Mouse (Mus musculus) midbrain, embryonic 15.5 days (tissue): ENCODE data around the gene Hmcn1. TPM values are rescaled to one million over a fixed set of nuclear protein-coding genes. Genes with fewer than 3 reads are reported as not detected.

Experiments used
- ATAC-seq: fragments of 200-750 bp; cut with Nextera tagmentation; replicated peaks from 2 replicates; pipeline ENCODE4 v1.8.0; 2017; ENCODE audit warnings: moderate TSS enrichment
- H3K27ac ChIP-seq: fragments of 300-500 bp; sonication (generic); 2 replicates; pipeline ENCODE4 v1.5.1; 2015; ENCODE audit warnings: mild to moderate bottlenecking, inconsistent platforms
- H3K27me3 ChIP-seq: fragments of 300-500 bp; sonication (generic); replicated peaks from 2 replicates; pipeline ENCODE4 v1.6.1; 2015; ENCODE audit warnings: inconsistent platforms
- H3K36me3 ChIP-seq: fragments of 300-500 bp; sonication (generic); replicated peaks from 2 replicates; pipeline ENCODE4 v1.6.1; 2015; ENCODE audit warnings: inconsistent platforms
- H3K4me1 ChIP-seq: fragments of 300-500 bp; sonication (generic); 2 replicates; pipeline ENCODE4 v1.6.1; 2015; ENCODE audit warnings: inconsistent platforms
- H3K4me2 ChIP-seq: fragments of 300-500 bp; sonication (generic); 2 replicates; pipeline ENCODE4 v1.6.1; 2015; ENCODE audit warnings: inconsistent platforms, mild to moderate bottlenecking, moderate library complexity
- H3K4me3 ChIP-seq: fragments of 300-500 bp; sonication (generic); 2 replicates; pipeline ENCODE4 v1.5.1; 2015; ENCODE audit warnings: mild to moderate bottlenecking, inconsistent platforms
- H3K9ac ChIP-seq: fragments of 300-500 bp; sonication (generic); 2 replicates; pipeline ENCODE4 v1.6.1; 2015; ENCODE audit warnings: mild to moderate bottlenecking, inconsistent platforms
- H3K9me3 ChIP-seq: fragments of 300-500 bp; sonication (generic); 2 replicates; pipeline ENCODE4 v1.6.1; 2016; ENCODE audit warnings: inconsistent platforms
- WGBS: fragments of 180-500 bp; shearing (Covaris S2); methylation state at CpG from one replicate; pipeline ENCODE4 v1.1.7; 2015; ENCODE audit warnings: mixed read lengths; 5-methylcytosine and 5-hydroxymethylcytosine counted together
- polyA plus RNA-seq: library from polyadenylated mRNA; unstranded; fragments of >200 nt; fragmentation: Nextera tagmentation; extraction: Ambion mirVana; gene quantifications from 2 replicates; pipeline ENCODE4 v1.2.1, GENCODE M21; 2015

Gene Hmcn1
- polyA plus RNA-seq, 1 experiment from 2014 or later = 1.8 TPM

GRCm38 (mm10) chr1:150920276-150920675, 73.0 kb downstream of the Hmcn1 start:
- Histone ChIP-seq H3K9me3 (no peaks in the 10 kb centered on the region), H3K4me2 (no peak overlapping the region), H3K36me3 (no peaks in the 10 kb centered on the region), H3K27me3 (no peaks in the 10 kb centered on the region), H3K9ac (no peak overlapping the region), H3K4me1 (no peaks in the 10 kb centered on the region), H3K27ac (no peak overlapping the region), H3K4me3 (no peak overlapping the region)
- WGBS = 49% methylated on average over 6 of the region's 6 CpGs
- no peak for ATAC-seq

GRCm38 (mm10) chr1:150914936-150915335, 78.3 kb downstream of the Hmcn1 start:
- no peak overlapping the region for H3K9ac ChIP-seq
- no peaks in the 10 kb centered on the region for H3K4me1 ChIP-seq
- ATAC-seq = no peak
- H3K27ac ChIP-seq = no peak overlapping the region
- no peaks in the 10 kb centered on the region for H3K27me3 ChIP-seq
- no peak overlapping the region for H3K4me2 ChIP-seq
- no peak overlapping the region for H3K4me3 ChIP-seq
- H3K9me3 ChIP-seq = no peaks in the 10 kb centered on the region
- WGBS = 89% methylated on average over 2 of the region's 2 CpGs
- H3K36me3 ChIP-seq = no peaks in the 10 kb centered on the region

GRCm38 (mm10) chr1:150913586-150914136, 79.6 kb downstream of the Hmcn1 start:
- WGBS = 84% methylated on average over 5 of the region's 5 CpGs
- H3K4me1 ChIP-seq = no peaks in the 10 kb centered on the region
- H3K27me3 ChIP-seq = no peaks in the 10 kb centered on the region
- no peak overlapping the region for H3K27ac ChIP-seq
- H3K4me2 ChIP-seq = no peak overlapping the region
- H3K36me3 ChIP-seq = no peaks in the 10 kb centered on the region
- ATAC-seq = no peak
- no peaks in the 10 kb centered on the region for H3K9me3 ChIP-seq
- no peak overlapping the region for H3K9ac ChIP-seq
- no peak overlapping the region for H3K4me3 ChIP-seq

- Histone ChIP-seq H3K4me1 (no peaks in the 10 kb centered on the region), H3K4me3 (no peak overlapping the region), H3K27me3 (no peaks in the 10 kb centered on the region), H3K36me3 (no peaks in the 10 kb centered on the region), H3K27ac (no peak overlapping the region), H3K9me3 (no peaks in the 10 kb centered on the region), H3K4me2 (no peak overlapping the region), H3K9ac (no peak overlapping the region)
- 84% methylated on average over 2 of the region's 2 CpGs for WGBS
- ATAC-seq = no peak
Measured at GRCm38 (mm10) chr1:150909642-150910041, 83.6 kb downstream of the Hmcn1 start.

GRCm38 (mm10) chr1:150893677-150894188, 99.5 kb downstream of the Hmcn1 start:
- no peak overlapping the region for H3K4me3 ChIP-seq
- H3K4me1 ChIP-seq = no peaks in the 10 kb centered on the region
- no peak overlapping the region for H3K4me2 ChIP-seq
- H3K36me3 ChIP-seq = no peaks in the 10 kb centered on the region
- no peaks in the 10 kb centered on the region for H3K27me3 ChIP-seq
- H3K27ac ChIP-seq = no peak overlapping the region
- no peak for ATAC-seq
- H3K9me3 ChIP-seq = no peaks in the 10 kb centered on the region
- H3K9ac ChIP-seq = no peak overlapping the region
- 87% methylated on average over 5 of the region's 5 CpGs for WGBS

- Histone ChIP-seq H3K4me2 (no peak overlapping the region), H3K4me3 (no peak overlapping the region), H3K9ac (no peak overlapping the region), H3K4me1 (no peaks in the 10 kb centered on the region), H3K9me3 (no peaks in the 10 kb centered on the region), H3K36me3 (no peaks in the 10 kb centered on the region), H3K27ac (no peak overlapping the region), H3K27me3 (no peaks in the 10 kb centered on the region)
- no peak for ATAC-seq
- WGBS = 75% methylated on average over 4 of the region's 4 CpGs
Measured at GRCm38 (mm10) chr1:150890017-150890416, 103.2 kb downstream of the Hmcn1 start.

- H3K9ac ChIP-seq = no peak overlapping the region
- H3K9me3 ChIP-seq = no peaks in the 10 kb centered on the region
- no peak overlapping the region for H3K4me2 ChIP-seq
- WGBS = 80% methylated on average over 1 of the region's 1 CpGs
- H3K4me3 ChIP-seq = no peak overlapping the region
- no peaks in the 10 kb centered on the region for H3K4me1 ChIP-seq
- H3K36me3 ChIP-seq = no peaks in the 10 kb centered on the region
- no peak for ATAC-seq
- H3K27me3 ChIP-seq = no peaks in the 10 kb centered on the region
- H3K27ac ChIP-seq = no peak overlapping the region
Measured at GRCm38 (mm10) chr1:150886267-150886666, 107.0 kb downstream of the Hmcn1 start.

GRCm38 (mm10) chr1:150878421-150878820, 114.8 kb downstream of the Hmcn1 start:
- Histone ChIP-seq H3K4me3 (no peak overlapping the region), H3K27ac (no peak overlapping the region), H3K9ac (no peak overlapping the region), H3K27me3 (no peaks in the 10 kb centered on the region), H3K4me1 (no peaks in the 10 kb centered on the region), H3K4me2 (no peak overlapping the region), H3K36me3 (no peaks in the 10 kb centered on the region), H3K9me3 (no peaks in the 10 kb centered on the region)
- ATAC-seq = no peak
- 71% methylated on average over 7 of the region's 7 CpGs for WGBS

GRCm38 (mm10) chr1:150877920-150878319, 115.3 kb downstream of the Hmcn1 start:
- 58% methylated on average over 4 of the region's 4 CpGs for WGBS
- Histone ChIP-seq H3K9ac (no peak overlapping the region), H3K9me3 (no peaks in the 10 kb centered on the region), H3K4me1 (no peaks in the 10 kb centered on the region), H3K36me3 (no peaks in the 10 kb centered on the region), H3K4me2 (no peak overlapping the region), H3K27me3 (no peaks in the 10 kb centered on the region), H3K4me3 (no peak overlapping the region), H3K27ac (no peak overlapping the region)
- ATAC-seq = no peak

GRCm38 (mm10) chr1:150874025-150874424, 119.2 kb downstream of the Hmcn1 start:
- ATAC-seq = peak; percentile 62
- no peak overlapping the region for H3K27ac ChIP-seq
- no peaks in the 10 kb centered on the region for H3K36me3 ChIP-seq
- no peak overlapping the region for H3K9ac ChIP-seq
- no peak overlapping the region for H3K4me3 ChIP-seq
- H3K27me3 ChIP-seq = no peaks in the 10 kb centered on the region
- no peaks in the 10 kb centered on the region for H3K4me1 ChIP-seq
- WGBS = 65% methylated on average over 5 of the region's 5 CpGs
- no peaks in the 10 kb centered on the region for H3K9me3 ChIP-seq
- no peak overlapping the region for H3K4me2 ChIP-seq

- no peak for ATAC-seq
- H3K36me3 ChIP-seq = no peaks in the 10 kb centered on the region
- no peaks in the 10 kb centered on the region for H3K27me3 ChIP-seq
- no peaks in the 10 kb centered on the region for H3K9me3 ChIP-seq
- no peak overlapping the region for H3K27ac ChIP-seq
- H3K4me2 ChIP-seq = no peak overlapping the region
- H3K4me3 ChIP-seq = no peak overlapping the region
- no peaks in the 10 kb centered on the region for H3K4me1 ChIP-seq
- 74% methylated on average over 6 of the region's 6 CpGs for WGBS
- H3K9ac ChIP-seq = no peak overlapping the region
Measured at GRCm38 (mm10) chr1:150873231-150873630, 120.0 kb downstream of the Hmcn1 start.

- H3K9ac ChIP-seq = no peak overlapping the region
- H3K4me3 ChIP-seq = no peak overlapping the region
- H3K4me1 ChIP-seq = no peaks in the 10 kb centered on the region
- no peaks in the 10 kb centered on the region for H3K9me3 ChIP-seq
- no peaks in the 10 kb centered on the region for H3K36me3 ChIP-seq
- no peak overlapping the region for H3K27ac ChIP-seq
- H3K4me2 ChIP-seq = no peak overlapping the region
- no peak for ATAC-seq
- H3K27me3 ChIP-seq = no peaks in the 10 kb centered on the region
- 93% methylated on average over 3 of the region's 3 CpGs for WGBS
Measured at GRCm38 (mm10) chr1:150872105-150872504, 121.1 kb downstream of the Hmcn1 start.

GRCm38 (mm10) chr1:150869189-150869588, 124.0 kb downstream of the Hmcn1 start:
- no peak overlapping the region for H3K27ac ChIP-seq
- H3K4me1 ChIP-seq = no peaks in the 10 kb centered on the region
- no peaks in the 10 kb centered on the region for H3K27me3 ChIP-seq
- no peak for ATAC-seq
- H3K4me2 ChIP-seq = no peak overlapping the region
- no peaks in the 10 kb centered on the region for H3K36me3 ChIP-seq
- H3K9ac ChIP-seq = no peak overlapping the region
- H3K4me3 ChIP-seq = no peak overlapping the region
- H3K9me3 ChIP-seq = no peaks in the 10 kb centered on the region
